Mouse (Mus musculus) frontal cortex, postnatal 14 days (tissue): ENCODE results near the gene Slc45a3.

ENCODE experiments used
- DNase-seq, 2 experiments: peaks; one replicate each; pipeline ENCODE4 v3.0.0; 2022; ENCODE audit warnings: low spot score in 2 of 2

Gene Slc45a3

GRCm38 (mm10) chr1:131964580-131964979, 1.8 kb downstream of the Slc45a3 start:
- no peak for DNase-seq

- no peak for DNase-seq
These were observed 3.1 kb downstream of the Slc45a3 start for GRCm38 (mm10) chr1:131965818-131966217.

- no peak for DNase-seq
These were observed 4.6 kb downstream of the Slc45a3 start for GRCm38 (mm10) chr1:131967336-131967735.

GRCm38 (mm10) chr1:131968556-131968955, 5.8 kb downstream of the Slc45a3 start:
- DNase-seq = no peak

GRCm38 (mm10) chr1:131968983-131969382, 6.2 kb downstream of the Slc45a3 start:
- DNase-seq = no peak

- DNase-seq = no peak
These were observed 7.1 kb downstream of the Slc45a3 start for GRCm38 (mm10) chr1:131969825-131970224.

GRCm38 (mm10) chr1:131970322-131970660, 7.5 kb downstream of the Slc45a3 start:
- no peak for DNase-seq

GRCm38 (mm10) chr1:131970661-131971520, 8.1 kb downstream of the Slc45a3 start:
- no peak for DNase-seq

GRCm38 (mm10) chr1:131971771-131972497, 9.2 kb downstream of the Slc45a3 start:
- DNase-seq = no peak

GRCm38 (mm10) chr1:131972498-131973334, 9.9 kb downstream of the Slc45a3 start:
- DNase-seq = no peak

- DNase-seq = no peak
These were observed 11.2 kb downstream of the Slc45a3 start for GRCm38 (mm10) chr1:131973991-131974390.

GRCm38 (mm10) chr1:131976886-131977285, 14.1 kb downstream of the Slc45a3 start:
- no peak for DNase-seq

- DNase-seq = no peak
These were observed 17.7 kb downstream of the Slc45a3 start for GRCm38 (mm10) chr1:131980471-131980870.

- DNase-seq = peak; percentile 17 to 67
These were observed 18.7 kb downstream of the Slc45a3 start for GRCm38 (mm10) chr1:131981378-131982013.

GRCm38 (mm10) chr1:131982907-131983306, 20.1 kb downstream of the Slc45a3 start:
- peak; percentile 33 to 78 for DNase-seq

GRCm38 (mm10) chr1:131983806-131984205, 21.0 kb downstream of the Slc45a3 start:
- no peak for DNase-seq

- no peak for DNase-seq
These were observed 24.7 kb downstream of the Slc45a3 start for GRCm38 (mm10) chr1:131987432-131987831.

- no peak for DNase-seq
These were observed 26.7 kb downstream of the Slc45a3 start for GRCm38 (mm10) chr1:131989476-131989875.

GRCm38 (mm10) chr1:131990083-131990760, 27.5 kb downstream of the Slc45a3 start:
- no peak for DNase-seq

GRCm38 (mm10) chr1:131992561-131993001, 29.8 kb downstream of the Slc45a3 start:
- DNase-seq = no peak
